Mouse (Mus musculus) embryonic facial prominence, embryonic 11.5 days (tissue): Measurements from ENCODE around the gene Fam114a1. TPM values are rescaled to one million over a fixed set of nuclear protein-coding genes. Genes with fewer than 3 reads are reported as not detected.

Source experiments
- ATAC-seq: fragments of 200-750 bp; cut with Nextera tagmentation; replicated peaks from 2 replicates; pipeline ENCODE4 v1.8.0; 2017; ENCODE audit warnings: low read depth; ENCODE audit not compliant: insufficient number of reproducible peaks, low FRiP score, low TSS enrichment
- DNase-seq: peaks from one replicate; pipeline ENCODE4 v3.0.0-alpha.2; 2015; ENCODE audit warnings: low spot score
- H3K27ac ChIP-seq: fragments of 300-500 bp; sonication (generic); replicated peaks from 2 replicates; pipeline ENCODE4 v1.5.1; 2014; ENCODE audit warnings: mild to moderate bottlenecking, low read depth, low read length, control low read depth
- H3K27me3 ChIP-seq: fragments of 300-500 bp; sonication (generic); 2 replicates; pipeline ENCODE4 v1.6.1; 2014; ENCODE audit warnings: mild to moderate bottlenecking, low read length, moderate library complexity, mixed read lengths; ENCODE audit not compliant: control insufficient read depth, insufficient read depth
- H3K36me3 ChIP-seq: fragments of 300-500 bp; sonication (generic); replicated peaks from 2 replicates; pipeline ENCODE4 v1.6.1; 2014; ENCODE audit warnings: low read depth, mild to moderate bottlenecking, low read length, moderate library complexity, mixed read lengths; ENCODE audit not compliant: control insufficient read depth, insufficient read depth
- H3K4me1 ChIP-seq: fragments of 300-500 bp; sonication (generic); 2 replicates; pipeline ENCODE4 v1.6.1; 2014; ENCODE audit warnings: low read length, mixed read lengths; ENCODE audit not compliant: control insufficient read depth, insufficient read depth
- H3K4me2 ChIP-seq: fragments of 300-500 bp; sonication (generic); 2 replicates; pipeline ENCODE4 v1.6.1; 2014; ENCODE audit warnings: low read depth, mild to moderate bottlenecking, control low read depth, low read length, moderate library complexity
- H3K4me3 ChIP-seq: fragments of 300-500 bp; sonication (generic); 2 replicates; pipeline ENCODE4 v1.5.1; 2014; ENCODE audit warnings: low read depth, low read length, control low read depth
- H3K9ac ChIP-seq: fragments of 300-500 bp; sonication (generic); replicated peaks from 2 replicates; pipeline ENCODE4 v1.6.1; 2014; ENCODE audit warnings: mild to moderate bottlenecking, control low read depth, low read length
- H3K9me3 ChIP-seq: fragments of 300-500 bp; sonication (generic); replicated peaks from 2 replicates; pipeline ENCODE4 v1.6.1; 2016; ENCODE audit warnings: mild to moderate bottlenecking, low read length, inconsistent platforms, mixed read lengths; ENCODE audit not compliant: control insufficient read depth
- WGBS: fragments of 180-500 bp; shearing (Covaris S2); extraction: QIAGEN DNeasy Blood & Tissue Kit; methylation state at CpG from one replicate; pipeline ENCODE4 v1.1.7; 2014; 5-methylcytosine and 5-hydroxymethylcytosine counted together
- polyA plus RNA-seq: library from polyadenylated mRNA; unstranded; fragments of >200 nt; fragmentation: Nextera tagmentation; extraction: Ambion mirVana; gene quantifications from 2 replicates; pipeline ENCODE4 v1.2.1, GENCODE M21; 2014

Gene Fam114a1
- 16.1 and 18.8 TPM in 2 replicates for polyA plus RNA-seq

- peak within 1 kb of the TSS; percentile 63 for H3K4me3 ChIP-seq
- H3K27ac ChIP-seq: no peak within 1 kb of the TSS; the same call in 1 of the 2 replicates
- H3K4me2 ChIP-seq: peak within 1 kb of the TSS; percentile 79
- DNase-seq (peak; percentile 67), ATAC-seq (peak; percentile 66)
- no peaks in the 10 kb centered on the region for H3K9me3 ChIP-seq
- H3K27me3 ChIP-seq: no peaks in the 10 kb centered on the region; the same call in 1 of the 2 replicates
- no peaks in the 10 kb centered on the region for H3K36me3 ChIP-seq
- 1% methylated on average over 49 of the region's 68 CpGs for WGBS
- peak within 1 kb of the TSS; percentile 67 for H3K9ac ChIP-seq
- no peaks in the 10 kb centered on the region; the same call in 1 of the 2 replicates for H3K4me1 ChIP-seq
These were observed at the start of gene Fam114a1 for GRCm38 (mm10) chr5:64969861-64970771. Gene Fam114a1, plus strand, starts transcription at chr5:64970071.

GRCm38 (mm10) chr5:64922891-64923381 lies 46.9 kb upstream of the Fam114a1 start:
- 85% methylated on average over 5 of the region's 5 CpGs for WGBS
- Histone ChIP-seq H3K9me3 (no peaks in the 10 kb centered on the region), H3K36me3 (no peaks in the 10 kb centered on the region), H3K9ac (no peak overlapping the region), H3K4me2 (no peak overlapping the region), H3K4me1 (no peaks in the 10 kb centered on the region), H3K27ac (no peak overlapping the region), H3K27me3 (no peaks in the 10 kb centered on the region), H3K4me3 (no peak overlapping the region)
- no peak for ATAC-seq
- DNase-seq: no peak

GRCm38 (mm10) chr5:64932215-64932614 lies 37.7 kb upstream of the Fam114a1 start:
- 70% methylated on average over 3 of the region's 3 CpGs for WGBS
- Histone ChIP-seq H3K27ac (no peak overlapping the region), H3K4me3 (no peak overlapping the region), H3K9me3 (no peaks in the 10 kb centered on the region), H3K9ac (no peak overlapping the region), H3K36me3 (no peaks in the 10 kb centered on the region), H3K4me2 (no peak overlapping the region), H3K27me3 (no peaks in the 10 kb centered on the region), H3K4me1 (no peaks in the 10 kb centered on the region)
- no peak for DNase-seq
- ATAC-seq: no peak

- Histone ChIP-seq H3K9me3 (no peaks in the 10 kb centered on the region), H3K4me1 (no peaks in the 10 kb centered on the region), H3K36me3 (no peaks in the 10 kb centered on the region), H3K4me2 (no peak overlapping the region), H3K4me3 (no peak overlapping the region), H3K27ac (no peak overlapping the region), H3K9ac (no peak overlapping the region), H3K27me3 (no peaks in the 10 kb centered on the region)
- DNase-seq: no peak
- no peak for ATAC-seq
- 89% methylated on average over 15 of the region's 15 CpGs for WGBS
These were observed 37.1 kb upstream of the Fam114a1 start for GRCm38 (mm10) chr5:64932775-64933174.

- DNase-seq (no peak), ATAC-seq (no peak)
- Histone ChIP-seq H3K27me3 (no peaks in the 10 kb centered on the region), H3K9me3 (no peaks in the 10 kb centered on the region), H3K9ac (no peak overlapping the region), H3K36me3 (no peaks in the 10 kb centered on the region), H3K4me2 (no peak overlapping the region), H3K4me1 (no peaks in the 10 kb centered on the region), H3K4me3 (no peak overlapping the region), H3K27ac (no peak overlapping the region)
- WGBS: 88% methylated on average over 5 of the region's 5 CpGs
These were observed 18.4 kb upstream of the Fam114a1 start for GRCm38 (mm10) chr5:64951486-64951885.

- DNase-seq: no peak
- Histone ChIP-seq H3K9me3 (no peaks in the 10 kb centered on the region), H3K4me3 (no peak overlapping the region), H3K4me1 (no peaks in the 10 kb centered on the region), H3K27me3 (no peaks in the 10 kb centered on the region), H3K27ac (no peak overlapping the region), H3K36me3 (no peaks in the 10 kb centered on the region), H3K9ac (no peak overlapping the region), H3K4me2 (no peak overlapping the region)
- ATAC-seq: no peak
- 85% methylated on average over 8 of the region's 8 CpGs for WGBS
These were observed 14.9 kb upstream of the Fam114a1 start for GRCm38 (mm10) chr5:64954931-64955330.

- no peaks in the 10 kb centered on the region for H3K9me3 ChIP-seq
- H3K4me2 ChIP-seq: no peak overlapping the region
- no peak overlapping the region for H3K27ac ChIP-seq
- no peaks in the 10 kb centered on the region for H3K27me3 ChIP-seq
- 87% methylated on average over 22 of the region's 22 CpGs for WGBS
- H3K4me1 ChIP-seq: no peaks in the 10 kb centered on the region
- H3K4me3 ChIP-seq: no peak overlapping the region
- DNase-seq: no peak
- no peak for ATAC-seq
- no peak overlapping the region for H3K9ac ChIP-seq
- H3K36me3 ChIP-seq: no peaks in the 10 kb centered on the region
These were observed 10.7 kb upstream of the Fam114a1 start for GRCm38 (mm10) chr5:64958991-64959842.
